Mouse (Mus musculus) right cerebral cortex, adult 2 months (tissue): ENCODE measurements around the gene Olfr1161.
"Not testable (repeated sequence)": the region's sequence is repeated elsewhere in the genome, so short reads cannot be mapped to it uniquely, and the experiment has no call there.

Experiments used
- DNase-seq, 2 experiments: peaks; one replicate each; pipeline ENCODE4 v3.0.0; 2021 to 2022; ENCODE audit warnings: low spot score in 2 of 2

Gene Olfr1161

DNA sequence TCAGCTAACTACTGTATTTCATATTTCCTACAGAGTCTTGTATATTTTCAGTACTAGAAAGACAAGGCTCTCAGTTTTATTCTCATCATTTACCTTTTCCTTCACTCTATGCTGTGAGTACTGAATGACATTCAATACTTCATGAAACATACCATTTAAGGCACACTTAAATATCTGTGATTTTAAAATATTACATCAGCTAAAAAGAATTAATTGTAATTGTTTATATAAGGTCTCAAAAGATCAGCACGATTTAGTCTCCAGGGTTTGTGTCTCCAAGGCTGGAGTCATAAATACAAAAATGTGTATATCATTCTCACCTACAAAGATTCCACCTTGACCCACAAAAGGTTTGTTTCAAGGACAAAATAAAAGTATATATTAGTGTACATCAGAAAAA lies at the start of gene Olfr1161:
Gene Olfr1161 (plus strand): TSS at position 301 of the 400 bp plus-strand sequence.
- not testable (repeated sequence) for DNase-seq

DNA sequence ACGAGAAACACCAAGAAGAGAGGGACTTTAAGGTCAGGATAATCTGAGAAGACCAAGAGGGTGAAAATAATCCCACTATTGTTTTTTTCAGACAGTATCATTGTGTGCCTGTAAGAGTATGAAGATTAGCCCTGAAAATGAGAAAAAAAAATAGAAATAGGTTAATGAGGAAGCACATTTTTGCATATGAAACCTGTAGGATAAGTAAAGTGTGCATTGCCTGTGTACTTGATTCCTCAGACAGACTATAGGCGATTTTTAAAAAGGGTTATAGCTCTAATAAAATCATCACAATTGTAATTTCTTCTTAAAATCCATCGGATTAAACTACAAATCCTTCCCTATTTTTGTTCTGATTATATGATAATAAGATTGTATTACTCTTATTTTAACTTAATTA lies 48.0 kb upstream of the Olfr1161 start, which contains the start of gene Olfr74:
Gene Olfr74 (minus strand): TSS at position 101 of the 400 bp plus-strand sequence.
- no peak for DNase-seq

DNA sequence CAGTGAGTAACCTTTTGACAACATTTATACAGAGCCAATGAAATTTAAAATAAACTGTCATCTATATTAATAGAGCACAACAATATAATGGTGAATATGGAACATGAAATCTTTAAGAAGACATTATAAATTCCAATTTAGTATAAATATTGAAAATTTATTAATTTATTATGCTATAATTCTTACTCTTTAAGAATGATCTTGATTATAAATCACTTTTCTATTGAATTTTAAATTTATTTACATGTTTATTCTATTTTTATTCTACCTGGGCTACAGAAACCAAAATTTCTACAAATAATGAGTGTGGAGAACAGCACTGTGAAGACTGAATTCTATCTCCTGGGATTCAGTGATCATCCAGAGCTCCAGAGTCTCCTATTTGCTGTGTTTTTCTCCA lies 32.8 kb upstream of the Olfr1161 start, which contains the start of gene Olfr1158:
Gene Olfr1158 (plus strand): TSS at position 301 of the 400 bp plus-strand sequence.
- DNase-seq, result no peak

DNA sequence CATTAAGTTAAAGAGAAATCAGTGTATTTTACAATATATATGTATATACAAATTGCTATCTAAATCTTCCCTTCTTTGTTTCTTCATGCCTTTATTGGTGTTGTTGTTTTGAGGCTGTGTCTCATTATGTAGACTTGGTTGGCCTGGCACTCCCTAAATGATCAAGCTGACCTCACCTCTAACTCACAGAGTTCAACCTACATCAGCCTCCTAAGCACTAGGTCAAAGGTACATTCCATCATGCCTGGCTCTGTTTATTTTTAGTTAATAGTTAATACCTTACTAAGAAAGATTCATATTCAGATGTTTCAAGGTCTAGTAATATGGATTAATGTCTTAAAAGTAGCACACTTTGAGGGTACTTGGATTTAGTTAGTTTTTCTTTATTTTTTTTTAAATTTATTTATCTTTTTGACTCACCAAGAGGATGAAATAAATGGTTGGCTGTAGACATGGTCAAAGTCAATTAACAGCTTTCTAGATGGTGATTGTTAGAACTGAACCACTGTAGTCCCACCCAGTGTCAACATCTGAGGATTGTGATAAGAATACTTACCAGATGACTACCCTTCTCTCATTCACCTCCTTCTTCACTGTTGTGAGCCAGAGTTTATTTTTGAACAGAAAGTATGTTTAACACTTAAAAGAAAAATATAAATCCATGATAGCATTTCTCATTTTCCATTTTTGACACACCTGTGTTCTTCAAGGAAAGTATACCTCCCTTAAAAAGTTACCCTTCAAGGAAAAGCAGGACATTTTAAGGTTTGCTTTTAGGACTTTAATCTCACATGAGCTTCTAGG lies 14.9 kb upstream of the Olfr1161 start, which contains the start of gene Olfr1160:
Gene Olfr1160 (minus strand): TSS at position 754 of the 804 bp plus-strand sequence.
- no peak for DNase-seq

DNA sequence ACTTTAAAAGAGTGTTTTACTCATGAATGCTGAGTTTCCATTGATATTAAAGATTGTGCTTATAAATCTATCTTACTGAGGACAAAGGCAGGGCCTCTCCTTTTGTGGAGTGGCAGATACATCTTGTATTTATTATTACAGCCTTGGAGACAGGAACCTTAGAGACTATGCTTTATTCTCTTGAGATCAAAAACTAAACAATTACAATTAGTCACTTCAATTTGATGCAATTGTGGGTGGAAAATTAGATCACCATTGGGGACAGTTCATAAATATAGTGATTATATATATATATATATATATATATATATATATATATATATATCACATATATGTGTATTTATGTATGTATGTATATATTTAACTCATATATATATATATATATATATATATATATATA lies 15.0 kb downstream of the Olfr1161 start, which contains the start of gene Olfr73:
Gene Olfr73 (minus strand): TSS at position 101 of the 400 bp plus-strand sequence.
- DNase-seq, result no peak

DNA sequence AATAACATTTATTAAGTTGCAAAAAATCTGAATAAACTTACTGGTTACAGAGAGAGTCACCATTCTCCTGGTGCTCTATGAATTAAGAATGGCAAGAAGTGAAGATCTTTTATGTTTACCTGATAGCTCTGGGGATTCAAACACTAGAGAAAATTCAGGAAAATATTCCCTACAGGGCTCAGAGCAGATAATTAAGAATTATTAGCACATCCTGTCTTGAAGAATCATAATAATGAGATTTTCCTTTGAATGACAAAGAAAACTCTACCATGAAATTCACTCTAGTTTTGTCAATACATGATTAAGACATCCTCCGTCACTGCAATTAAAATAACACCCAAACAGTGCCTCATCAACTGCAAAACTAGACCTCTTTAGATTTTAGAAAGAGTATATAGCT lies 28.5 kb downstream of the Olfr1161 start, which contains the start of gene Olfr1162:
Gene Olfr1162 (minus strand): TSS at position 101 of the 400 bp plus-strand sequence.
- no peak for DNase-seq

DNA sequence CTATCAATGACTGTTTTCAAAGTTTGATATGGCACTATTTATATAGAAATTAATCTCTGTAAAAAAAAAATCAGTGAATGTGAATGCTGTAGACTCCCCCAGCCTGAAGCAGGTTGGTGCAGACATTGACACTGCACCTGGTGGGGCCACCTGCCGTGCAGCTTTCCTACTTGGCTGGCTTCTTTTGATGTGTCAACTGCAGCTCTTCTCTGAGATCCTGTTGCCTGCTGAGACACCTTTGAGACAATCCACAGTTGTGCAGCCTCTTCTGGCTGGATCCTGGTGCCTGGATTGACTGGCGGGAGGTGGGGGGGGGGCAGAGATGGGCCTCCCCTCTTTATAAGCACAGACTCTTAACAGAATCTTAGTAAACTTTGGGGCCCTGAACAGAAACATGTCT lies 41.0 kb downstream of the Olfr1161 start:
- no peak for DNase-seq

DNA sequence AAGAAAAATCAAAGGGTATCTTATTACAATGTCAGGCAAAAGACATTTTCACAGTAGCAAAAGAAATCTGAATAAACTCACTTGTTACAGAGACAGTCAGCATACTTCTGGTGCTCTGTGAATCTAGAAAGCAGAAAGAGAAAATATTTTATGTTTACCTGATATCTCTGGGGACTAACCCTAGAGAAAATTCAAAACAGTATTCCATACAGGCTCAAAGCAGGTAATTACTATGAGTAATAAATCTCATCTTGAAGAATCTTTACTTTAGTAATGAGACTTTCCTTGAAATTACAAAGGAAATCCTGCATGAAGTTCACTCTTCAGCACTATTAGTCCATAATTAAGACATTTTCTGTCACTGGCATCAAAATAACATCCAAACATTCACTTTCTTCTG lies 49.2 kb downstream of the Olfr1161 start, which contains the start of gene Olfr1163:
Gene Olfr1163 (minus strand): TSS at position 101 of the 400 bp plus-strand sequence.
- DNase-seq, result no peak
